Comparison of ENCODE assay signal across 9 mouse cellular contexts in genomic region chr7:27552070-27552469, GRCm38 (mm10). TPM values are rescaled to one million over a fixed set of nuclear protein-coding genes. Genes with fewer than 3 reads are reported as not detected.
A peak's percentile ranks its signal among the peaks of the same experiment; 100 is the strongest.
DNase-seq lines count a peak whose midpoint lies in the region; ATAC-seq and TF ChIP-seq lines count a peak whose summit lies in the region.
"Had no signal": no experiment of that assay in that cellular context is flagged by ENCODE, and none has a peak within 500 bp of the region (broad histone marks: within the 10 kb centered on the region; RNA-seq: fewer than 3 reads in every experiment).

No protein-coding gene starts in this region.

- peaks cover 33% of the 10 kb centered on the region for H3K79me2 ChIP-seq in myocyte (ENCODE audit: control insufficient read depth, insufficient read depth)

- no peak for DNase-seq in kidney, postnatal 14 days
- no peak for DNase-seq in embryonic facial prominence, embryonic 14.5 days (ENCODE audit: low spot score)
- DNase-seq in embryo, embryonic 10 days (ENCODE audit: low spot score), result no peak
- DNase-seq in thymus, postnatal 14 days, result no peak
- DNase-seq in left cerebral cortex, adult 18-20 months (ENCODE audit: low spot score in 2 of 2), result no peak

- H3K4me1 ChIP-seq in kidney, embryonic 15.5 days, result peaks cover 15% of the 10 kb centered on the region
- peaks cover 7% of the 10 kb centered on the region for H3K4me1 ChIP-seq in embryonic facial prominence, embryonic 14.5 days (ENCODE audit: control insufficient read depth, insufficient read depth, low read length)
- no peaks in the 10 kb centered on the region for H3K4me1 ChIP-seq in intestine, postnatal 0 days (replicated peaks; ENCODE audit: control insufficient read depth, insufficient read depth, low read length)

- peaks cover 13% of the 10 kb centered on the region for H3K36me3 ChIP-seq in kidney, embryonic 15.5 days
- H3K36me3 ChIP-seq in embryonic facial prominence, embryonic 14.5 days (ENCODE audit: control insufficient read depth, insufficient read depth, low read length), result peaks cover 11% of the 10 kb centered on the region; the same call in 1 of the 2 replicates
- peaks cover 6% of the 10 kb centered on the region; the same call in 1 of the 2 replicates for H3K36me3 ChIP-seq in intestine, postnatal 0 days (ENCODE audit: control insufficient read depth, insufficient read depth)
- H3K36me3 ChIP-seq in myocyte (ENCODE audit: control insufficient read depth, insufficient read depth), result peaks cover 4% of the 10 kb centered on the region

- no peaks in the 10 kb centered on the region for H3K27me3 ChIP-seq in kidney, embryonic 15.5 days
- H3K27me3 ChIP-seq in embryonic facial prominence, embryonic 14.5 days (replicated peaks; ENCODE audit: control insufficient read depth, insufficient read depth, low read length), result no peaks in the 10 kb centered on the region
- H3K27me3 ChIP-seq in intestine, postnatal 0 days (replicated peaks; ENCODE audit: control insufficient read depth, insufficient read depth, low read length), result no peaks in the 10 kb centered on the region
- H3K27me3 ChIP-seq in myocyte (ENCODE audit: control insufficient read depth, insufficient read depth, insufficient read length), result no peaks in the 10 kb centered on the region

- H3K4me2 ChIP-seq in kidney, embryonic 15.5 days, result peak overlapping the region; percentile 71
- peak overlapping the region; percentile 87 for H3K4me2 ChIP-seq in embryonic facial prominence, embryonic 14.5 days (ENCODE audit: low read depth, low read length)
- peak overlapping the region; percentile 71 for H3K4me2 ChIP-seq in intestine, postnatal 0 days (replicated peaks; ENCODE audit: low read depth)
- peak overlapping the region; percentile 71 for H3K4me2 ChIP-seq in myocyte (ENCODE audit: low read depth)

- peak overlapping the region; percentile 69 for H3ac ChIP-seq in myocyte (ENCODE audit: control insufficient read depth, insufficient read length)

- no peak overlapping the region for H3K27ac ChIP-seq in kidney, embryonic 15.5 days
- H3K27ac ChIP-seq in embryonic facial prominence, embryonic 14.5 days (replicated peaks; ENCODE audit: low read depth, low read length), result no peak overlapping the region
- H3K27ac ChIP-seq in intestine, postnatal 0 days (ENCODE audit: low read depth, low read length), result no peak overlapping the region

- peak overlapping the region; percentile 74 for H3K4me3 ChIP-seq in kidney, embryonic 15.5 days (replicated peaks)
- peak overlapping the region; percentile 86 for H3K4me3 ChIP-seq in embryonic facial prominence, embryonic 14.5 days (ENCODE audit: low read depth, low read length)
- H3K4me3 ChIP-seq in intestine, postnatal 0 days (ENCODE audit: low read depth, low read length), result peak overlapping the region; percentile 73; the same call in 1 of the 2 replicates
- peak overlapping the region; percentile 86 for H3K4me3 ChIP-seq in myocyte

- TF ChIP-seq POLR2A in myocyte (IDR thresholded peaks at IDR 0.05; ENCODE audit: insufficient read length, low read depth), result no peak

- no peaks in the 10 kb centered on the region for H3K9me3 ChIP-seq in kidney, embryonic 15.5 days (replicated peaks)
- H3K9me3 ChIP-seq in embryonic facial prominence, embryonic 14.5 days (ENCODE audit: control insufficient read depth, low read length), result no peaks in the 10 kb centered on the region
- H3K9me3 ChIP-seq in intestine, postnatal 0 days (ENCODE audit: control insufficient read depth), result no peaks in the 10 kb centered on the region

- no peak for TF ChIP-seq CTCF in intestine, postnatal 0 days (IDR thresholded peaks at IDR 0.05; ENCODE audit: low read depth)

- H3K9ac ChIP-seq in kidney, embryonic 15.5 days, result peak overlapping the region; percentile 65; the same call in 1 of the 2 replicates
- H3K9ac ChIP-seq in embryonic facial prominence, embryonic 14.5 days (ENCODE audit: low read depth, low read length), result peak overlapping the region; percentile 85
- no peak overlapping the region; the same call in 1 of the 2 replicates for H3K9ac ChIP-seq in intestine, postnatal 0 days (ENCODE audit: low read depth, low read length)

- 54% methylated on average over 5 of the region's 5 CpGs for WGBS in kidney, embryonic 15.5 days
- 48% methylated on average over 5 of the region's 5 CpGs for WGBS in embryonic facial prominence, embryonic 14.5 days
- 43% methylated on average over 5 of the region's 5 CpGs for WGBS in intestine, postnatal 0 days

- no peak for ATAC-seq in kidney, embryonic 15.5 days (replicated peaks; ENCODE audit: low FRiP score)
- ATAC-seq in embryonic facial prominence, embryonic 14.5 days (ENCODE audit: low read depth), result no peak
- no peak for ATAC-seq in intestine, postnatal 0 days

TF ChIP-seq in myocyte, 11 proteins besides CTCF, POLR2A, EP300 and RAD21:
- TF ChIP-seq POLR2AphosphoS2 (IDR thresholded peaks at IDR 0.05; ENCODE audit: insufficient read length, low read depth) (no peak), REST (IDR thresholded peaks at IDR 0.05; ENCODE audit: insufficient read depth, insufficient read length) (no peak), SRF (IDR thresholded peaks at IDR 0.05; ENCODE audit: control insufficient read depth, insufficient read length, low read depth) (no peak), CEBPB (IDR thresholded peaks at IDR 0.05; ENCODE audit: insufficient read depth, poor library complexity, severe bottlenecking) (no peak), TCF12 (IDR thresholded peaks at IDR 0.05; ENCODE audit: insufficient read depth, poor library complexity, severe bottlenecking) (no peak), MYOD1 (IDR thresholded peaks at IDR 0.05; ENCODE audit: control insufficient read depth in 1 of 3, insufficient read length in 2 of 3, low read depth in 2 of 3) (no peak), MAX (IDR thresholded peaks at IDR 0.05; ENCODE audit: low read depth) (no peak), E2F4 (IDR thresholded peaks at IDR 0.05; ENCODE audit: insufficient read depth) (no peak), TCF3 (IDR thresholded peaks at IDR 0.05; ENCODE audit: insufficient read length, low read depth) (no peak), USF1 (IDR thresholded peaks at IDR 0.05; ENCODE audit: low read depth) (no peak), MYOG (IDR thresholded peaks at IDR 0.05; ENCODE audit: control insufficient read depth in 1 of 3, insufficient read depth in 1 of 3, insufficient read length in 2 of 3, low read depth in 2 of 3) (no peak)

RNA-seq across cellular contexts. Expression of gene Pld3, which starts 0.9 kb away (rescaled TPM):
- 83.1 and 90.5 TPM in 2 replicates for polyA plus RNA-seq in kidney, embryonic 15.5 days (2015; fragmentation: Nextera tagmentation; extraction: Ambion mirVana)
- 111 TPM in 2 replicates for polyA plus RNA-seq in embryonic facial prominence, embryonic 14.5 days (2014; fragmentation: Nextera tagmentation; extraction: Ambion mirVana)
- polyA plus RNA-seq in intestine, postnatal 0 days (2015; fragmentation: Nextera tagmentation; extraction: Ambion mirVana), result 45.8 and 48.7 TPM in 2 replicates
- polyA plus RNA-seq in myocyte (2012; fragmentation: generic; extraction: Trizol), result 132 TPM
- 100 to 1,000 TPM; 750 TPM for total RNA-seq in left cerebral cortex, adult 18-20 months (2021)

RNA-seq across cellular contexts. Expression of gene 2310022A10Rik, which starts 1.0 kb away (rescaled TPM):
- polyA plus RNA-seq in kidney, embryonic 15.5 days (2015; fragmentation: Nextera tagmentation; extraction: Ambion mirVana), result 26.9 and 29.4 TPM in 2 replicates
- 28.7 and 32.7 TPM in 2 replicates for polyA plus RNA-seq in embryonic facial prominence, embryonic 14.5 days (2014; fragmentation: Nextera tagmentation; extraction: Ambion mirVana)
- polyA plus RNA-seq in intestine, postnatal 0 days (2015; fragmentation: Nextera tagmentation; extraction: Ambion mirVana), result 9.0 and 10.2 TPM in 2 replicates
- 35.5 TPM for polyA plus RNA-seq in myocyte (2012; fragmentation: generic; extraction: Trizol)
- 10 to 100 TPM; 30.5 to 33.0 TPM for total RNA-seq in left cerebral cortex, adult 18-20 months (2021)

RNA-seq across cellular contexts. Expression of gene Hipk4, which starts 29.0 kb away (rescaled TPM):
- 0.39 and 0.92 TPM in 2 replicates for polyA plus RNA-seq in kidney, embryonic 15.5 days (2015; fragmentation: Nextera tagmentation; extraction: Ambion mirVana)
- 0.54 and 0.93 TPM in 2 replicates for polyA plus RNA-seq in embryonic facial prominence, embryonic 14.5 days (2014; fragmentation: Nextera tagmentation; extraction: Ambion mirVana)
- 0.10 and 0.24 TPM in 2 replicates for polyA plus RNA-seq in intestine, postnatal 0 days (2015; fragmentation: Nextera tagmentation; extraction: Ambion mirVana)
- polyA plus RNA-seq in myocyte (2012; fragmentation: generic; extraction: Trizol), result 0.98 TPM
- total RNA-seq in left cerebral cortex, adult 18-20 months (2021), result under 1 TPM in 1 of 2 experiments, not detected in 1; 0.14 TPM
- total RNA-seq: neutrophil, adult 5-6 weeks had no signal

RNA-seq across cellular contexts. Expression of gene Akt2, which starts 39.3 kb away (rescaled TPM):
- 97.9 and 106 TPM in 2 replicates for polyA plus RNA-seq in kidney, embryonic 15.5 days (2015; fragmentation: Nextera tagmentation; extraction: Ambion mirVana)
- 114 and 123 TPM in 2 replicates for polyA plus RNA-seq in embryonic facial prominence, embryonic 14.5 days (2014; fragmentation: Nextera tagmentation; extraction: Ambion mirVana)
- polyA plus RNA-seq in intestine, postnatal 0 days (2015; fragmentation: Nextera tagmentation; extraction: Ambion mirVana), result 35.8 and 36.4 TPM in 2 replicates
- 343 TPM for polyA plus RNA-seq in myocyte (2012; fragmentation: generic; extraction: Trizol)
- total RNA-seq in left cerebral cortex, adult 18-20 months (2021), result 100 to 1,000 TPM; 103 to 113 TPM

RNA-seq across cellular contexts. Expression of gene Prx, which starts 52.9 kb away (rescaled TPM):
- polyA plus RNA-seq in kidney, embryonic 15.5 days (2015; fragmentation: Nextera tagmentation; extraction: Ambion mirVana), result 4.0 and 4.8 TPM in 2 replicates
- polyA plus RNA-seq in embryonic facial prominence, embryonic 14.5 days (2014; fragmentation: Nextera tagmentation; extraction: Ambion mirVana), result 2.5 and 2.9 TPM in 2 replicates
- polyA plus RNA-seq in intestine, postnatal 0 days (2015; fragmentation: Nextera tagmentation; extraction: Ambion mirVana), result 1.3 and 1.4 TPM in 2 replicates
- polyA plus RNA-seq in myocyte (2012; fragmentation: generic; extraction: Trizol), result 4.2 TPM
- under 1 TPM; 0.23 to 0.33 TPM for total RNA-seq in left cerebral cortex, adult 18-20 months (2021)
